Mouse (Mus musculus) G1E (cell line): Measurements from ENCODE around the gene Sccpdh.

Source experiments
- CTCF ChIP-seq: IDR thresholded peaks from 2 replicates; pipeline ENCODE4 v1.5.1; 2012; ENCODE audit warnings: low read depth, low read length, inconsistent platforms, mixed read lengths
- GATA1 ChIP-seq: IDR thresholded peaks from 2 replicates; pipeline ENCODE4 v1.6.1; 2012; ENCODE audit warnings: borderline replicate concordance, low read length, inconsistent platforms, mixed read lengths
- GATA2 ChIP-seq: IDR thresholded peaks from 2 replicates; pipeline ENCODE4 v1.6.1; 2012; ENCODE audit warnings: low read depth, low read length, inconsistent platforms, borderline replicate concordance
- POLR2AphosphoS5 ChIP-seq: IDR thresholded peaks from 2 replicates; pipeline ENCODE4 v1.6.1; 2012; ENCODE audit warnings: low read depth, low read length, inconsistent platforms; ENCODE audit not compliant: insufficient replicate concordance
- TAL1 ChIP-seq: conservative IDR thresholded peaks from 2 replicates; pipeline ENCODE4 v1.6.1; 2012; ENCODE audit warnings: low read depth, low read length, inconsistent platforms, mixed read lengths

- TF ChIP-seq CTCF (no peak), GATA1 (no peak), GATA2 (no peak), TAL1 (no peak), POLR2AphosphoS5 (no peak)
Observed at GRCm38 (mm10) chr1:179677031-179677430, 9.0 kb downstream of the Sccpdh start.
